Mouse (Mus musculus): ENCODE measurements at regions not wholly inside any gene's neighbourhood (a gene's known extent, or its start where the extent isn't known, plus 50 kb on each side); places are given as distances from the start of the nearest gene placed in this dataset.

DNA sequence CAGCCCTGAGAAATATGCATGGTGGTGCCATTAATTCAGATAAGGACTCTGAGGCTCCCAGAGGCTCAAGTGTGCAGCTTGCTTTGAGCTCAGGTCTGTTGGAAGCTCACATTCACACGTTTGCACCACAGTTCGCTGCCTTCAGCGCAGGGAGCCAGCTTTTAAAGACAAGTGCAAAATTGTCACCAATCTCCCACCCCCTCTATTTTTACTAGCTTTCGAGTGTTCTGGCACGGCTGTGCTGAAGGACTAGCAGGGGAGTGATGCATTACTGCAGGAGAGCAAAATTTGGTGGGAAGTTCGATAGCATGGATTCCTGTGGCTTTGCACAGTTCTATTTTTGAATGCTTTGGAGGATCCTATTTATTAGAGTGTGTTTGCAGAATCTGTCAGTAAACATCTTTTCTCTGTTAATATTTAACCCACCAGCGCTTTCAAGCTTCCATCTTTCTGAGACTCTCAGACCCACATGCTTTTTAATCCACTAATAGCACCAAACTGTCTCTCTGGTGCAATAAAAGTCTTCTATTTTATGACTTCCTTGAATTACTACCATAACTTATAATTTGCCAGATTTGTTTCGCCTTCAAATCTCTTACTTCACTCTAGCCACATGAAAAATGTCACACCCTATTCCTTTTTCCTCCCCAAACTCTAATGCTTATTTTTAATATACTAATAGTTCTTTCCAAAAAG is 453.6 kb downstream of the Hsfy2 start:
- TF ChIP-seq CTCF (IDR thresholded peaks at IDR 0.05; ENCODE audit: borderline replicate concordance, insufficient read depth, low read depth, low read length) (no peak), POLR2A (IDR thresholded peaks at IDR 0.05; ENCODE audit: borderline replicate concordance, insufficient read depth, low read length) (no peak)
